Mouse (Mus musculus) small intestine, adult 2 months (tissue): ENCODE measurements at regions not wholly inside any gene's neighbourhood (a gene's known extent, or its start where the extent isn't known, plus 50 kb on each side); places are given as distances from the start of the nearest gene placed in this dataset.

Experiments
- CTCF ChIP-seq: fragments of 200-500 bp; IDR thresholded peaks from 2 replicates; pipeline ENCODE4 v1.5.1; 2012; ENCODE audit warnings: low read depth, mild to moderate bottlenecking, control low read depth, inconsistent platforms, low read length, moderate library complexity, mixed read lengths; ENCODE audit not compliant: insufficient replicate concordance, insufficient read length; ENCODE audit errors: extremely low read depth
- POLR2A ChIP-seq: fragments of 200-500 bp; IDR thresholded peaks from 2 replicates; pipeline ENCODE4 v1.6.1; 2012; ENCODE audit warnings: low read depth, mild to moderate bottlenecking, control low read depth, inconsistent platforms, low read length, moderate library complexity

- TF ChIP-seq POLR2A: no peak
- TF ChIP-seq CTCF: no peak
These were observed 259.0 kb upstream of the Far2 start for GRCm38 (mm10) chr6:147788095-147788494.
